Mouse (Mus musculus) bone marrow macrophage, adult 2 months (primary cell): ENCODE measurements around the gene Sertad2. TPM values are rescaled to one million over a fixed set of nuclear protein-coding genes. Genes with fewer than 3 reads are reported as not detected.

Experiments used
- H3K27ac ChIP-seq: 2 replicates; pipeline ENCODE4 v1.5.1; 2012; ENCODE audit warnings: low read depth, low read length; ENCODE audit not compliant: insufficient read depth
- H3K4me1 ChIP-seq: 2 replicates; pipeline ENCODE4 v1.6.1; 2012; ENCODE audit warnings: low read length; ENCODE audit not compliant: control insufficient read depth, insufficient read depth
- H3K4me3 ChIP-seq: 2 replicates; pipeline ENCODE4 v1.5.1; 2012; ENCODE audit warnings: mild to moderate bottlenecking, low read length, moderate library complexity; ENCODE audit not compliant: insufficient read depth
- CTCF ChIP-seq: IDR thresholded peaks from 2 replicates; pipeline ENCODE4 v1.5.1; 2012; ENCODE audit warnings: low read depth, mild to moderate bottlenecking, low read length, moderate library complexity
- POLR2A ChIP-seq: IDR thresholded peaks from 2 replicates; pipeline ENCODE4 v1.6.1; 2012; ENCODE audit warnings: mild to moderate bottlenecking, low read depth, low read length, borderline replicate concordance
- polyA plus RNA-seq: library from polyadenylated mRNA; stranded (reverse); fragments of >200 nt; gene quantifications from 2 replicates; pipeline ENCODE4 v1.2.4, GENCODE M21; 2012; ENCODE audit not compliant: missing spikeins, insufficient read depth, insufficient read length

Sertad2 gene
- polyA plus RNA-seq, 1 experiment = 13.2 TPM

DNA sequence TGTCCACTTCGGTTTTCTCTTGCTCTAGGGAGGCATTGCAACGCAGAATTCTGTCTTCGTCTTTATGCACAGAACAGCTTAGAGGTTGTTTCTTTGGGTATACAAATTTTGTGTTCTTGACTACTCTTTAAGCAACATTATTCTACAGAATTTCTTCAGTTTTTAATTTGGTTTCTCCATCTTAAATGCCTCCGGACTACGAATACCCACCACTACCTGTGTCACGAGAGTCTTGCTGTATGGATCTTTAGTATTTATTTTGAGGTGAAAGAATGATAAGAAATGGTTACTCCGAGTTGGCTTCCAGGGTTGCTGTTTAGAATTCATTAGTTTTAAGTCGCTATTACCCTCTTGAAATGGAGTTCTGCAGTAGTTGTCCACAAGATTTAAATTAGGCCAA is 1.3 kb downstream of the Sertad2 start:
- Histone ChIP-seq H3K27ac (no peak overlapping the region), H3K4me1 (peaks cover 13% of the 10 kb centered on the region), H3K4me3 (no peak overlapping the region)
- TF ChIP-seq CTCF (no peak), POLR2A (no peak)

- peaks cover 13% of the 10 kb centered on the region for H3K4me1 ChIP-seq
- H3K4me3 ChIP-seq = no peak overlapping the region
- no peak for TF ChIP-seq POLR2A
- no peak for TF ChIP-seq CTCF
- no peak overlapping the region for H3K27ac ChIP-seq
Observed at GRCm38 (mm10) chr11:20544801-20545515, 1.9 kb downstream of the Sertad2 start.

GRCm38 (mm10) chr11:20549481-20549880 is 6.4 kb downstream of the Sertad2 start:
- H3K4me1 ChIP-seq = peaks cover 13% of the 10 kb centered on the region
- no peak overlapping the region for H3K4me3 ChIP-seq
- no peak overlapping the region for H3K27ac ChIP-seq
- TF ChIP-seq CTCF (no peak), POLR2A (no peak)

- H3K4me3 ChIP-seq = no peak overlapping the region
- TF ChIP-seq CTCF = no peak
- no peak overlapping the region for H3K27ac ChIP-seq
- peaks cover 10% of the 10 kb centered on the region for H3K4me1 ChIP-seq
Observed at GRCm38 (mm10) chr11:20550196-20550595, 7.1 kb downstream of the Sertad2 start.

DNA sequence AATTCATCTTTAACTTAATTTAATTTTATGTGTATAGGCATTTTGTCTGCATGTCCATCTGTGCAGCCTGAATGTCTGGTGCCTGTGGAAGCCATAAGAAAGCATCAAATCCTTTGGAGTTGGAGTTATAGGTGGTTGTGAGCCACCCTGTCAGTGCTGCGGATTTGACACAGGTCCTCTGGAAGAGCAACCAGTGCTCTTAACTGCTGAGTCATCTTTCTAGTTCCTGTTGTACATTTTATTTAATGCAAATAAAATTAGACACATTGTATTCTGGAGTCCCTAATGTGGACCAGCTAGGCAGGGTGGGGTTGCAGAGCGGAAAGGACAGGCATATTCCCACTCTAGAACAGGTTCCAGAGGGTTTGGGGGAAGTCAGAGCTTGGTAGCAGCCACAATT is 9.0 kb downstream of the Sertad2 start:
- H3K4me3 ChIP-seq = no peak overlapping the region
- TF ChIP-seq POLR2A = no peak
- TF ChIP-seq CTCF = no peak
- peaks cover 14% of the 10 kb centered on the region for H3K4me1 ChIP-seq
- H3K27ac ChIP-seq = no peak overlapping the region

- TF ChIP-seq CTCF (no peak), POLR2A (no peak)
- Histone ChIP-seq H3K4me3 (no peak overlapping the region), H3K4me1 (peaks cover 14% of the 10 kb centered on the region), H3K27ac (no peak overlapping the region)
Observed at GRCm38 (mm10) chr11:20552758-20553673, 10.0 kb downstream of the Sertad2 start.

DNA sequence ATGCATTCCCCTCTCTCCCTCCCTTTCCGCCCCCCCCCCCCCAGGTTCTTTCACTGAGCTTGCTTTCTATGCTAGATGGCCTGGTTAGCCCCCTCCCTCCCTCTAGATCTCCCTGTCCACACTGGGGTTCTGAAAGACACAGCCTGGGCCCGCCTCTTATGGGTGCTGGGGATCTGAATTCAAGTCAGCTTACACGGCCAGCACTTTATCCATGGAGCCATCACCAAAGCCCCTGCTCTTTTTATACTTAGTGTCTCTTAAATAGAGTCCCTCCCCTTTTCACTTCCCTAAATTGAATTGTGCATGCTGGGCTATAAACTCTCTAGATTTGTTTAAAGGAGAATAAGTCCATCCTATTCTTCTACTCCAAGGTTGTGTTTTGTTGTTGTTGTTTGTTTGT is 12.6 kb downstream of the Sertad2 start:
- H3K4me1 ChIP-seq = peaks cover 23% of the 10 kb centered on the region
- H3K27ac ChIP-seq = no peak overlapping the region
- no peak for TF ChIP-seq CTCF
- TF ChIP-seq POLR2A = no peak
- H3K4me3 ChIP-seq = no peak overlapping the region

DNA sequence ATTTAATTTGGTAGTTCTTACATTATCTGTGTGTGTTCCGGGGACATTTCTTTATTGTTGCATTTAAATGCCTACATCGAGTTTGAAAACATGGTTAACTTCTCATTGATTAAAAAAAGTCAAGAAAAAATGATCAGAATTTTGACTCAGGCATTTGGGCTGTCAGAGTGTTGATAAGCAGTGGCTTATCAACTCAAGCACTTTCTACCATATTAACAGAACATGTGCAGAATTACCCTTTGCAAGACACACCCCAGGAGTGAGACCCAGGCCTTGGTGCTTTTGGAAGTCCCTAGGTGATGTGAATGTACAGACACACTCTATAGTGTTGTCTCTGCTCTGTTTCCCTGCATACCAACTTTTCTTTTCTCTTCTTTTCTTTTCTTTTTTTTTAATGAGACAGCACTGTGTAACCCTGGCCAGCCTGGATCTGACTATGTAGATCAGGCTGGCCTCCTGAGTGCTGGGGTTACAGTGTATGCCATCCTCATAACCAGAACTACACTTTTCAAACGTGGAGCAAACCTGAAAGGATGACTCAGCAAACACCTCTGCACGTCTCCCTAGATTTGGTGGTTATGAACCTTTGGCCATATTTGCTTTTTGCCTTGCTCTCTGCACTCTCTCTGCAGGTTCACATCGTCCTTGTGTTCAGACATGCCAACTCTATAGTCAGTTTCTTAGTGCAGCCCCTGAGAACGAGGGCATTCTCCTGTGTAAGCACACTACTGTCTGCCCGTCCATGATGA is 13.3 kb downstream of the Sertad2 start:
- Histone ChIP-seq H3K4me3 (no peak overlapping the region), H3K27ac (no peak overlapping the region), H3K4me1 (peaks cover 23% of the 10 kb centered on the region)
- no peak for TF ChIP-seq POLR2A
- no peak for TF ChIP-seq CTCF

DNA sequence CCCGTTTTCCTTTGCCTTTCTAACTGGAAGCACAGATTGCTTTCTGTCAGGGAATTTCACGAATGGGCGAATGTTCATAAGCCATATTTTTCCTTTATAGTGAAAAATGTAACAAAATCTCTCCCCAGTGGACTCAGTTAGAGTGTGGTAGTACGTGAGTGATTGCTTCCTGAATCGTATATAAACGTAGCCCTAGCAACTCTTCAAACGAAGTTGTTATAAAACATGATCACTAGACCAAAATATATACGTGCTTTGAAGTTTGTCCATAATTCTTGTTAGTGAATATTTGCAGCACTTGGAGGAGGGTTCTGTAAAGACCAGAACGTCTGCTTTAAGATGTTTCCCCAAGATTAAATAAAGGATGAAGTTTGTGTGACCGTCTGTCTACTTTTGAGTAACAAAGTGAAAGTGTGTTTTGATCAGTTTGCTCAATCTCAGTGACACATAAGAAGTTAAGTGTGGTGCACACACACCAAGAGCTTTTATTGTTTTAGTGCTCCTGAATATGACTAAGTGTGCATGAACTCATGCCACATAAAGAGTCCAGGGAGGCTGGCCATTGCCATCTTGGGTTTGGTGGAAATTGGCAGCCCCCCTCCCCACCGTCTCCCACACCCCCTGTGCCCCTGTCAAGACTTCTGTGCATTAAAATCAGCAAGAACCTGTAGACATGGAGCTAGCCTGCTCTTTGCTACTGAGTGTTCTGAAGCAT is 16.3 kb downstream of the Sertad2 start:
- peaks cover 13% of the 10 kb centered on the region for H3K4me1 ChIP-seq
- no peak overlapping the region for H3K4me3 ChIP-seq
- H3K27ac ChIP-seq = no peak overlapping the region
- TF ChIP-seq CTCF (no peak), POLR2A (no peak)

DNA sequence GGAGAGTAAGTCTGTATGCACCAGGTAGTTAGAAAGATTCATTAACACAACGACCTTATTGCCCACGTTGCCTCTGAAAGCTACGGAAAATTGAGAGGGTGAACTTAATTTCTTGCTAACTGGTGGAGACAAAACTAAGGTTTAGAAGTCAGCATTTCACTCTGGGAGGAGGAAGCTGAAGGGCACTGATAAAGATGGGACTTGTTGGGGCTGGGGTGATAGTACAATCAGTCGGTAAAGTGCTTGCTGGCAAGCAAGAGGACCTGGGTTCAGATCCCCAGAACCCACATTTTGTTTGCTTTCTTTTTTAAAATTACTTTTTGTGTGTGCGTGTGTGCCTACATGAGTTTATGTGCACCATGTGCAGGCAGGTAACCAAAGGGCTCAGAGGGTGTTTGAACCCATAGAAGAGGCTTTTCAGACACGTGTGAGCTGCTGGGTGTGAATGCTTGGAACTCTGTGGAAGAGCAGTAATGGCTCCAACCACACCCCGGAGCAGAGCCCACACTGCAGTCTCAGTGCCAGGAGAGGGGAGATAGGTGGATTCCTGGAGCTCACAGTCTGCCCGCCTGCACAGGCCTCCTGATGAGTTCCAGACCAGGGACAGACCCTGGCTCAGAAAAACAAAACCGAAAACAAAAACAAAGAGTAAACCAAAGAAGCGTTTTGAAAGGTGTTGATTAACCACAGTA is 17.0 kb downstream of the Sertad2 start:
- Histone ChIP-seq H3K4me1 (peaks cover 13% of the 10 kb centered on the region), H3K4me3 (no peak overlapping the region), H3K27ac (no peak overlapping the region)
- no peak for TF ChIP-seq POLR2A
- TF ChIP-seq CTCF = no peak
